Mouse (Mus musculus) CD4-positive, CD25-positive, alpha-beta regulatory T cell, adult 2 months (primary cell): ENCODE measurements around the gene Gm10322.

Source experiments
- DNase-seq: peaks from one replicate; pipeline ENCODE4 v3.0.0-alpha.2; 2012; ENCODE audit warnings: low read depth, low spot score

Gene Gm10322

DNA sequence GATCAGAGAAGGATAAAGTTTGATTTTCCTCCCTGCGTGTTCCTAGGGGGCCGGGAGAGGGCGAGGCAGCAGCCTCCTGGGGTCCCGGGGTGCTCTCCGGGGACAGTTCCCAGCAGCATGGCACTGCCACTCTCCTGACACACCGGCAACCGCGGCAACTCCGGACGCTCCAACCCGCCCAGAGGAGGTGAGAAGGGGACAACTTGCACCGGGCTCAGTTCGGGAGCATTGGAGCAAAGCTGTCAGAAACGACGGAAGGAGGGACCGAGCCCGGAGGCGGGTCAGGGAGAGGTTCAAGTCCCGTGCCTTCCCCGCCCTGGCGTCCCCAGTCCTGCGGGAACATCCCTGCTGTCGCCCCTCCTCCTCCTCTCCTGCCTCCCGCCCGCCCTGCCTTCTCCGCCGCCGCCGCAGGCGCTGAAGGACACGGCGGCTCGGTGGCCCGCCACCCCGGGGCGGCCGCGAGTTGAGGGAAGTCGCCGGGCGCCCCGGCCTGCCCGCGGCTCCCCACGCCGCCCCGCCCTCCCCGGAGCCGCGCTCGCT lies at the start of gene Gm10322:
Gm10322 (plus strand) TSS at position 83 of the 540 bp plus-strand sequence.
- DNase-seq = no peak

DNA sequence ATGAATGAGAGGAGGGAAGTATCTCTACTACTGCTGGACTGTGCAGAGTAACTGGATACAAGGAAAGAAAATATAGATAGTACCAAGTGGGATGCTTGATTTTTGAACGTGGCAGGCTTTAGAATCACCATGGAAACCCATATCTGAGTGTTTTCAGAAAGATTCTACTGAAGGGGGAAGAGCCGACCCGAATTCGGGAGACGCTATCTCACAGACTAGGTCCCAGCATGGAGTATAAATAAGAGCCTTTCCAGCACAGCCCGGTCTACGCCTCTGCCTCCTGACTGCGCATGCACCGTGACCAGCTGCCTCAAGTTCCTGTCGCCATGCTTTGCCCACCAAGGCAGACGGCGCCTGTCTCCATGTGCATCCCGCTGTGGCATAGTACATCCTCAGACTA lies 48.9 kb upstream of the Gm10322 start:
- DNase-seq = no peak

- DNase-seq = no peak
Measured at GRCm38 (mm10) chr10:59568665-59569480, 47.0 kb upstream of the Gm10322 start.

- no peak for DNase-seq
Measured at GRCm38 (mm10) chr10:59569481-59569869, 46.4 kb upstream of the Gm10322 start.

DNA sequence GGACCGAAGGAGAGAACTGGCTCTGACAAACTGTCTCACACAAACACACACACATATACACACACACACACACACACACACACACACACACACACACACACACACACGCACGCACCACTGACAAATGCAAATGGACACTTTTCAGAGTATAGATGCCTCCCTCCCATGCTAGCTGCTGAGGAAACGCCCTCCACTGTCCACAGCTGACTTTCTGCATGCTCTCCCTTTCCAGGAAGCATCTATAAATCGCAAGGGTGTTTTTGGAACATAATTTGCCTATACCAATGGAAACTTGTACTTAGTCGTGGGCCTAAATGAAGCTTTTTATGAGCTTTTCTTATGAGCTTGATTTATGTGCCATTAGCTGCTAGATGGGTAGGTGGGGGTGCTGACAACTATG lies 45.5 kb upstream of the Gm10322 start:
- DNase-seq = peak; percentile 42

DNA sequence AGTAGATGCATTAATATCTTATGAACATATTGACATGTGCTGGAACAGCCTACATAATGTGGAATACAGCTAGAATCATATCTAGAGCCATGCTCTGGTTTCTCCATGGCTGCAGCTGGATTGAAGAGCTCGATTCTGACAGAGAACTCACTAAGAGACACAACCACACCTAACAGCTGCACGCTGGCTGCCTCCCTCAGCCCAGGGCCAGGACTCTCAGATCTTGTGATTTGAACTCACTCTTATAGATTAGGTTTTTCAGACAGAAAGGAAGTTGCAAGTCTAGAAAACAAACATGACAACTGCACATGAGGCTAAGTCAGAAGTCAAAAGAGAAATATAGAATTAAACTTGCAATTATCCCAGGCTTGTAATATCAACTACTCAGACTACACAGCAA lies 45.1 kb upstream of the Gm10322 start:
- peak; percentile 49 for DNase-seq

GRCm38 (mm10) chr10:59571273-59571672 lies 44.6 kb upstream of the Gm10322 start:
- no peak for DNase-seq

GRCm38 (mm10) chr10:59571964-59572363 lies 43.9 kb upstream of the Gm10322 start:
- no peak for DNase-seq

- no peak for DNase-seq
Measured at GRCm38 (mm10) chr10:59576305-59576704, 39.6 kb upstream of the Gm10322 start.

DNA sequence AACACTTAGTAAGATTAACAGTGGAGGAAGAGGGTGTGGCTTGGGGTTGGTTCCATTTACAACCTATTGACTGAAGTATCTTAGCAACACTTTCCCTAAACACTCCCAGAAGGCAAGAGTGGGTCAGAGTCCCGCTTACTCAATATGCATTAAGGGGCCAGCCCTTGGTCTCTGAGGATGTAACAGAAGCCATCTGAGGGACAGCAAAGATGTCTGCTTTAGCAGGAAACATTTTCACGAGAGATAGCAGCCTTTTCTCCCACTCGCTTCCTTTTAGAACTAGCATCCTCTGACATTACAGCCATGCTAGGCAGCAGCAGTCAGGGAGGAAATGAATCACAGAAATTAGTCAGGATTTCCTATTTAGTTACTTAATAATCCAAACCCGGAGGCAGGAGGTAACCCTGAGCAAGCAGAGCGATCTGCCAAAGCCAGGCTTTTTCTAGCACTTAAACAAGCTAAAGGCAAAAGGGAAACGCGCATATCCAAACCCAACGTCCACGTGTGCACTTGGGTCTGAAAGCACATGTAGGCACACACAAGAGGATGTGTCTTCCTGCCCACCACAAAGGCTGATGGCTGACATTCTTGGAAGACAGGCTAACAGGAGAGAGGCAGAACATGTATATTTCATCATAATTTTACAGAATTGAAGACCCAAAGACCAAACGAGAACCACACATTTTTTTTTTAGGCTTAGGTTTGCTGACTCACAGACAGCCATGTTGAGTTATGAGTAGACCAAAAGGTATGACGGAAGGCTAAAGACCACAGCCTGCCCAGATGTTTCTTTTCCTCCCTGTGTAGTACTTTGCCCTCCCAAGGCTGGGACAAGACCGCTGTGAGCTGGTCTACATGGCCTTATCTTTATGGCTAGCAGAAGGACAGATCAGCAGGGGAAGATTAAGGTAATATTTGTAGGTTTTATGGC lies 37.7 kb upstream of the Gm10322 start:
- peak; percentile 69 for DNase-seq

- DNase-seq = no peak
Measured at GRCm38 (mm10) chr10:59579645-59580044, 36.2 kb upstream of the Gm10322 start.

GRCm38 (mm10) chr10:59580593-59581149 lies 35.2 kb upstream of the Gm10322 start:
- no peak for DNase-seq

DNA sequence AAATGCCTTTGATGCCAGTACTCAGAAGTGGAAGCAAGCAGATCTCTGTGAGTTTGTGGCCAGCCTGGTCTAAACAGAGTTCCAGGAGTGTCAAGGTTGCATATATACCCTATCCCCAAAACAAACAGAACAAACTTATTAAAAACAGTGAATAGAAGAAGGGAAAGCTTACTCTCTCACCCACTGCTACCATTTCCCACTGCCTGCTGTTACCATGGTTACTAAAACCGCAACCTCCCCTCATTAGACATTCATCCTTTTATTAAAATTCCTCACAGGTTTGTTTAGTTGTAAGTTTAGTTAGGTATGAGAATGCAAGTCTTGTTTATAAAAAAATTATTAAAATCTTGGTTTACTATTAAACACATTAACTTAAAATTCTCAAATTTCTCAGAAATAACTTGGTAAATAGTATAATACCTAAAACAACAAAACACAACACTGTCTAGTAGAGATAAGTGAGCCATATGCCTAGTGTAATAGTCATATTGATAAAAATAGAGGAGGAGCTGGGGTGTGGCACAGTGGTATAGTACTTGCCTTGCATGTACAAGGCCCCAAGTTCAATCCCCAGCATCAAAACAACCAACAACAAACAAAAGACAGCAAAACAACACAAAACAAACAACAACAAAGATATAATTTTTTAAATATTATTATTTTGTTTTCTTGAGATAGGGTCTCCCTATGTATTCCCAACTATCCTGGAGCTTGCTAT lies 33.9 kb upstream of the Gm10322 start:
- DNase-seq = peak; percentile 37

GRCm38 (mm10) chr10:59585621-59586020 lies 30.2 kb upstream of the Gm10322 start:
- no peak for DNase-seq

GRCm38 (mm10) chr10:59586821-59587220 lies 29.0 kb upstream of the Gm10322 start:
- DNase-seq = no peak

GRCm38 (mm10) chr10:59588135-59588534 lies 27.7 kb upstream of the Gm10322 start:
- DNase-seq = no peak

GRCm38 (mm10) chr10:59589420-59589819 lies 26.4 kb upstream of the Gm10322 start:
- DNase-seq = peak; percentile 72

GRCm38 (mm10) chr10:59589856-59590255 lies 26.0 kb upstream of the Gm10322 start:
- peak; percentile 38 for DNase-seq

GRCm38 (mm10) chr10:59590606-59591005 lies 25.3 kb upstream of the Gm10322 start:
- DNase-seq = no peak

- no peak for DNase-seq
Measured at GRCm38 (mm10) chr10:59593826-59594570, 21.9 kb upstream of the Gm10322 start.

- DNase-seq = no peak
Measured at GRCm38 (mm10) chr10:59600516-59600915, 15.3 kb upstream of the Gm10322 start.
